Mouse (Mus musculus) urinary bladder, postnatal 10 days (tissue): ENCODE measurements around the gene Pcdh19.
"Not testable (repeated sequence)": the region's sequence is repeated elsewhere in the genome, so short reads cannot be mapped to it uniquely, and the experiment has no call there.

Source experiments
- DNase-seq: peaks from one replicate; pipeline ENCODE4 v3.0.0; 2022; ENCODE audit warnings: low spot score

Pcdh19 gene

GRCm38 (mm10) chrX:133688840-133689239, at the start of gene Pcdh19:
Gene Pcdh19, minus strand, starts transcription at chrX:133688987.
- no peak for DNase-seq

GRCm38 (mm10) chrX:133735871-133736270, 47.1 kb upstream of the Pcdh19 start:
- no peak for DNase-seq

- DNase-seq: no peak
These were observed 46.2 kb upstream of the Pcdh19 start for GRCm38 (mm10) chrX:133734984-133735383.

- no peak for DNase-seq
These were observed 32.7 kb upstream of the Pcdh19 start for GRCm38 (mm10) chrX:133721517-133721916.

- DNase-seq: no peak
These were observed 21.8 kb upstream of the Pcdh19 start for GRCm38 (mm10) chrX:133710621-133711020.

GRCm38 (mm10) chrX:133702902-133703301, 14.1 kb upstream of the Pcdh19 start:
- no peak for DNase-seq

GRCm38 (mm10) chrX:133697871-133698270, 9.1 kb upstream of the Pcdh19 start:
- DNase-seq: not testable (repeated sequence)

- DNase-seq: no peak
These were observed 7.7 kb upstream of the Pcdh19 start for GRCm38 (mm10) chrX:133696461-133696860.

DNA sequence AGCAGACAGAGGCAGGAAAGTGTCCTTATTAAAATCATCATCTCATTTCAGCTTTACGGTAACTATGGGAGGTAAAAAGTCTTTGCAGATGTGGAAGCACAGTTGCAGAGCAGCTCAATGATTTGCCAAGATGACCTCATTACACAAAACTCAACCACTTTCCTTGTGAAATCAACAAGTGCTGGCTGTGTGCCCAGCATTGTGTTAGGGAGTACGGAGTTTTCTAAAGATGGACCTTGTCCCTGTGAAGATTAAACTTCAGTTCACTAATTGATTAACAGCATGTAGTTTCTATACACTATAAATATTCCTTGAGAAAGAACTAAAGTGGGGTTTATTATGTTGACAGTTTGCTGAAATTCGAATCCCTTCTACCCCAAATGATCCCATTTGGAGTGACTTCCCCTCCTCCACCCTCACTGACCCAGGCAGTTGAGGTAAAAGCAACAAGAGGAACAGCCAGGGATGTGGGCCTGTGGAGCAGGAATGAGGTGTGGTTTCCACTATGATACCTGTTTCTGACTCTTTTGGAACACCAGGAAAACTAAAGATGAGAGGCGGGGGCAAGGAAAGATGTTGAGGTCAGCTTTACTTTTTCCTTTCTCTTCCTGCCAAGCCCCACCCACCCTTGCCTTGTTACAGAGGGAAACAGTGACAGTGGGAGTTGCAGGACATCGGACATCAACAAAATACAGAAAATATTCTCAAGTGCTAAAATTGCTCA, 4.4 kb upstream of the Pcdh19 start:
- DNase-seq: no peak

DNA sequence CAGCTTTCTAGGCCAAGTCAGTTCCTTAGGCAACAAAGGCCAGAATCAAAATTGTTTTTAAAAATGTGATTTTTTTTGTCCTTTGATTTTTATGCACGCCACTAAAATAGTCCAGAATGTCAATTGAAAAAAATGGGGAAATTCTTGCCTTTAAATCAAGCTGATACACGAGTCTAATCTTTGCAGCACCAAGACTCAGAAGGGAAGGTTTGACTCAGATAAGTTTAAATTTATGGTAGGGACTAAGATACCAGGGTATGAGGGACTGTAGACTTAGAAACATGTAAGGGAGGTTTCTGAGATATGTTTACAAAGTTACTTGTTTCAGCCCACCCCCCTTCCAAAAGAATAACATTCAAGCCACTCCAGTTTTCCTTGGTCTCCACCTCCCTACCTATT, 3.6 kb upstream of the Pcdh19 start:
- DNase-seq: no peak

DNA sequence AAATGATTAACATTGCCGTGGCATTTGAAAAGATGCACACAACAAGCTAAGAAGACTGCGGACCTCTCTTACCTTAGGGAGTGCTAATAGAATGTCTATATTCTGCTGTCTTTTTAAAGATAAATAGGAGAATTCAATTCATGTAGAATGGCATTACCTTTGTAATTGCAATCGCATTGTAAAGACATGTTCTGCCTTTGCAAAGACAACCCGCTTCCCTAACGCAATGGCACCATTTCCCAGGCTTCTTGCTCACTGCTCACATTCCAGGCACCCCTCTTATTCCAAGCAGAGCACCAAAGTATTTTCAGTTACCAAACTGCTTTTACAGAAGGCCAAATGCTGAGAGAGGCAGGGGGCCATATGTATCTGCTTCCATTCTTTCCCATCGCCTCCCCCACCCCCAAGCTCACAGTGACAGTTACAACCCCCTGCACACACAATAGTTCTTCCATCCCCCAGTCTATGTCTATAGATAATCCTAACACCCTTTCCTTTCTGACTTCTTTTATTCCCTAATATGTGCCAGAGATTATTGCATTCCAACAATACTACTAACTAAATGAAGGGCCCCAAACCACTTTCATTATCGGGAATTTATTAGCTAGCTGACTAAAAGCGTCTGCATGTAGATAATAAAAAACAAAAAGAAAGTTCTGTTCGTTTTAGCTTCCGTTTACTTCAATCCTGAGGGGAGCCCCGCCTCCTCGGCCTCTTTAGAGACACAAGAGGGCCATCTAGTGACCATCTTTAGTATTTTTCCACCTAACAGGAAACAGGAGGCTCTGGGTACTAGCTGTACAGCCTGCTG, 3.0 kb upstream of the Pcdh19 start:
- no peak for DNase-seq

DNA sequence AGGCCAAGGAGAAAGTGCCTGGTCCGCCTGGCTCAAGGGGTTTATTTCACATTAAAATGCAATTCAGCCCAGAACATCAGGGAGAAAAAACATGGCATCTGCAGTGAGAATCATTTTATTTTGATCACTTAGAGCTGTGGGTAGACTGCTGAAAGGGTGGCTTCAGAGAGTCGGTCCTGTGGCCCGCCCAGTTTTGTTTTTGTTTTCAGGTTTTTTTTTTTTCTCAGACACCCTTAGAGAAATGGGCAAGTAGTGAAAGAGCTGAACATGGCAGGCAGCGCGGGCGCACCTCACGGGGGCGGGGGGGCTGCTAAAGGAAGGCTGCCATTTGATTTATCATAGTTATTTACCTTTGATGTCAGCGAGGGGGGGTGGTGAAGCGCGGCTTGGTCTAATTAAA, 2.0 kb upstream of the Pcdh19 start:
- DNase-seq: no peak

- no peak for DNase-seq
These were observed 926 bp upstream of the Pcdh19 start for GRCm38 (mm10) chrX:133689576-133690250.

GRCm38 (mm10) chrX:133688156-133688555, 631 bp downstream of the Pcdh19 start:
- no peak for DNase-seq

GRCm38 (mm10) chrX:133687666-133688151, 1.1 kb downstream of the Pcdh19 start:
- no peak for DNase-seq

- DNase-seq: no peak
These were observed 2.1 kb downstream of the Pcdh19 start for GRCm38 (mm10) chrX:133686533-133687311.

DNA sequence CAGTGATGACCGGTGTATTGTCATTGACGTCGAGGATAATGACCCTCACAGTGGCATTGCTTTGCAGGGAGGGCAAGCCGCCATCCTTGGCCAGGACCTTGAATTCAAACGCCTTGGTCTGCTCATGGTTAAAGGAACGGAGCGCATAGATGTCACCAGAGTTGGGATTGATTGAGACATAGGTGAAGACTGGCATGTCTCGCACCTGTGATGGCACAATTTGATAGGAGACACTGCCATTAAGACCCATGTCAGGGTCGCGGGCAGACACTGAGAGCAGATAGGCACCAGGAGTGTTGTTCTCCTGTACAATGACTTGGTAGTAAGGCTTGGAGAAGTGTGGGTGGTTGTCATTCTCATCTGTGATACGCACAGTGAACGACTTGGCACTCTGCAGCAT, 3.2 kb downstream of the Pcdh19 start:
- no peak for DNase-seq

DNA sequence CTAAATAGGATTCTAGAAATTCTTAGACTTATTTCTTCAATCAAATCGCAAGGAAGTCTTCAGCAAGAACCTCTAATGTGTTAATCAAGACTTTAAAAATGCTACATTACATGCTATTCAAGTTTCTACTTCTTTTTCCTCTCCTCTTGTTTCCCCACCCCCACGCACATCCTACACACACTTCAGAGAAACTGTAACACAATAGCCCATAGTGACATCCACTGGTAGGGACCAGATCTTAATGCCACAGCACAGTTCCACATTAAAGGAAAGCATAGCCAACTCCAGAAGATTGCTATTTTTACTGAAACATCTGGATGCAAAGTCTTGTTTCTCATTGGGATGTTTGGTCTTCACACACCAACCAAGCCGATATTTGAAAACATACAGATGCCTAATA, 4.8 kb downstream of the Pcdh19 start:
- no peak for DNase-seq

DNA sequence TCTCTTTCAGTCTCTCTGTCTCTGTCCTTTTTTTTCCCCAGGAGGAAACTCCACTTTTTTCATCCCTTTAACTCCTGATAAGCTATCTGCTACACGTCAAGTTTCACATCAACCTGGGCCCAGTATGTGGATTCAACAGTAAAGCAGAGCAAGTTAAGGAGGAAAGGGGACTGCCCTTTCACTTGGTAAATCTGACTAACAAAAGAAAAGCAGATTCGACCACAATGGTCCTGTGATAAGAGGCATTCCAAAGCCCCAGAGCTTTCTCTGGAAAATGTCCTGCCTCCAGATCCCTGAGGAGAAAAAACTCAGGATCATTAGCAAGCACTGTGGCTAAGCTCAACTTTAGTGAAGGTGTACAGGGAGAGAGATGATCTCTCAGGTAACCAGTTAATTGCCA, 13.7 kb downstream of the Pcdh19 start:
- DNase-seq: no peak

DNA sequence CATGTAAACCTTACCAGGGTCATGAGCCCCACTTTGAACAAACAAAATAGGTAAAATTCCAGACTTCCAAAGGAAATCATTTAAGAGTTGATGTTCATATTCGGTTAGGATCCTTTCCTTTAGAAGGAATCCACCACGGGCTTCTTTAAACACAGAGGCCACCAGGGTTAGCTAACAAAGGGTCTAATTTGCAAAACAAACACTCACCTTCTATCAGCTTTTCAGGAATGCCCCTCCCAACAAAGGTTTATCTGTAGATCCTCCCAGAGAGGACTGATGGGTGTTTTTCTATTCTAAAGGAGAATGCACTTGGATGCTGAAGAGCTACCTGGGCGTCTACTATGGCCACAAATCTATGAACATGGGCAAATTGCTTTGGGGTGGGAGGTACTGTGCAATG, 15.0 kb downstream of the Pcdh19 start:
- DNase-seq: no peak

DNA sequence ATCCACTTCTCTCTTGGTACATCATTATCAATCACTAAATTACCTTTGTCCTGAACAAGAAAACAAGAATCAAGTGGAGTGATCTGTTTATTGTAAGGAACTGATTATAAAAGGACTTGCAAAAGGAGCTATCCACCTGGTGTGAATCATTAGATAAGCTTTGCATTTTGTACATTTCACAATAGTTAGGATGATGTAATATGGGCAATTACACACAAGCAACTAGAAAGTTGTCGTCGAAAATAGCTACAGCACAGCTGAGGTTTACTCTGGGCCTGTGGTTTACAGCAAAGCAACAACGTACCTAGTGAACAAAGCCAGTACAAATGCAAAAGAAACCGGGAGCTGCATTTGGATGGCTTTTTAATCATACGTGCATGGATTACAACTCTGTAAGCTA, 28.7 kb downstream of the Pcdh19 start:
- DNase-seq: no peak
